Mouse (Mus musculus) heart, adult 2 months (tissue): ENCODE results near the gene Ptpn13.

ENCODE experiments used
- CTCF ChIP-seq: fragments of 200-600 bp; IDR thresholded peaks from 2 replicates; pipeline ENCODE4 v1.8.1; 2022; ENCODE audit warnings: antibody characterized with exemption, mild to moderate bottlenecking, moderate library complexity
- EP300 ChIP-seq: fragments of 200-500 bp; IDR thresholded peaks from 2 replicates; pipeline ENCODE4 v1.6.1; 2011; ENCODE audit warnings: low read depth, low read length, control low read depth; ENCODE audit not compliant: insufficient read depth
- POLR2A ChIP-seq: fragments of 200-500 bp; IDR thresholded peaks from 2 replicates; pipeline ENCODE4 v1.6.1; 2011; ENCODE audit warnings: mild to moderate bottlenecking, low read depth, low read length, control low read depth; ENCODE audit not compliant: insufficient read depth

DNA sequence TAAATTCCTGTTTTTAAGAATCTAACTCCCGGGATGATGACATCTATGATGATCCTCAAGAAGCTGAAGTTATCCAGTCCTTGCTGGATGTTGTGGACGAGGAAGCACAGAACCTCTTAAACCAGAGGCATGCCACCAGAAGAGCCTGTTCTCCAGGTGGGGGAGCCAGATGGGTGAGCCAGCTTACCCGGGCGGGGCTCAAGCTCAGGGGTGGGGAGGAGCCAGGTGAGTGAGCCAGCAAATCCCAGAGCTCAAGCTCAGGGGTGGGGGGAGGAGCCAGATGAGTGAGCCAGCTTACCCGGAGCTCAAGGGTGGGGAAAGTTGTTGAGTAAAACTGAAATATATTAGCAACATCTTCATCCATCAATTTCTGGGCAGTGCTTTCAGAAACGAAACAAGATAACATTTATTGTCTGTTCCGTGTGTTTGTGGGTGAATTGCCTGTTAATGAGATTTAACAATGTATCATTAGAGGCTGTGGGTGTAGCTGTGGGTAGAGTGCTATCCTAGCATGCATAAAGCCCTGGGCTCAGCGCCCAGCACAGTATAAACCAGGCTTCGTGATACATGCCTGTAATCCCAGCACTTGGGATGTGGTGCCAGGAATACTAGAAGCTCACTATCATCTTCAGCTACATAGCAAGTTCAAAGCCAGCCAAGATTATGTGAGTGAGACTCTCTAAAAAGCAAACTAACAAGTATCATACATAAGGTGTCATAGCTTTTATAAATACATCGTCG lies 154.9 kb downstream of the Ptpn13 start:
- TF ChIP-seq POLR2A = no peak
- TF ChIP-seq CTCF = no peak
- no peak for TF ChIP-seq EP300
